Mouse (Mus musculus): ENCODE measurements at regions not wholly inside any gene's neighbourhood (a gene's known extent, or its start where the extent isn't known, plus 50 kb on each side); places are given as distances from the start of the nearest gene placed in this dataset.

- DNase-seq, result no peak
Observed at GRCm38 (mm10) chr10:120666202-120666860, 190.1 kb upstream of the Hmga2 start.

- no peak for DNase-seq
Observed at GRCm38 (mm10) chr10:120665670-120666069, 189.4 kb upstream of the Hmga2 start.

- no peak for DNase-seq
Observed at GRCm38 (mm10) chr10:120664419-120664818, 188.2 kb upstream of the Hmga2 start.

- DNase-seq, result no peak
Observed at GRCm38 (mm10) chr10:120663396-120663795, 187.1 kb upstream of the Hmga2 start.

GRCm38 (mm10) chr10:120660503-120660902 lies 184.2 kb upstream of the Hmga2 start:
- DNase-seq, result no peak

- no peak for DNase-seq
Observed at GRCm38 (mm10) chr10:120655238-120655931, 179.1 kb upstream of the Hmga2 start.

GRCm38 (mm10) chr10:120652525-120653215 lies 176.4 kb upstream of the Hmga2 start:
- no peak for DNase-seq

GRCm38 (mm10) chr10:120651845-120652244 lies 175.6 kb upstream of the Hmga2 start:
- no peak for DNase-seq

GRCm38 (mm10) chr10:120650336-120650735 lies 174.1 kb upstream of the Hmga2 start:
- DNase-seq, result no peak

- DNase-seq, result no peak
Observed at GRCm38 (mm10) chr10:120648741-120649140, 172.5 kb upstream of the Hmga2 start.

GRCm38 (mm10) chr10:120648031-120648430 lies 171.8 kb upstream of the Hmga2 start:
- no peak for DNase-seq

GRCm38 (mm10) chr10:120647323-120647722 lies 171.1 kb upstream of the Hmga2 start:
- DNase-seq, result no peak

GRCm38 (mm10) chr10:120646862-120647311 lies 170.6 kb upstream of the Hmga2 start:
- DNase-seq, result peak; percentile 22

- DNase-seq, result no peak
Observed at GRCm38 (mm10) chr10:120640847-120641246, 164.6 kb upstream of the Hmga2 start.

GRCm38 (mm10) chr10:120638316-120638715 lies 162.0 kb upstream of the Hmga2 start:
- DNase-seq, result no peak

GRCm38 (mm10) chr10:120635818-120636543 lies 159.7 kb upstream of the Hmga2 start:
- peak; percentile 77 for DNase-seq

GRCm38 (mm10) chr10:120635194-120635593 lies 158.9 kb upstream of the Hmga2 start:
- DNase-seq, result no peak

- DNase-seq, result no peak
Observed at GRCm38 (mm10) chr10:120632071-120632470, 155.8 kb upstream of the Hmga2 start.

- DNase-seq, result no peak
Observed at GRCm38 (mm10) chr10:120628066-120628465, 151.8 kb upstream of the Hmga2 start.

- no peak for DNase-seq
Observed at GRCm38 (mm10) chr10:120625474-120625873, 149.2 kb upstream of the Hmga2 start.

- DNase-seq, result no peak
Observed at GRCm38 (mm10) chr10:120624203-120624942, 148.1 kb upstream of the Hmga2 start.

All from gastrocnemius, postnatal 25 days (tissue).